Mouse (Mus musculus): ENCODE measurements around the gene Slc8a1. TPM values are rescaled to one million over a fixed set of nuclear protein-coding genes. Genes with fewer than 3 reads are reported as not detected.

Slc8a1 gene
- total and polyA plus RNA-seq, 3 experiments: not detected

GRCm38 (mm10) chr17:81497919-81498318 is 240.3 kb downstream of the Slc8a1 start:
- H3K36me3 ChIP-seq (replicated peaks in 1 of 2; ENCODE audit: control insufficient read depth in 1 of 2, insufficient read depth in 1 of 2, low read length in 1 of 2): no peaks in the 10 kb centered on the region
- H3K9me3 ChIP-seq (replicated peaks; ENCODE audit: low read length): peaks cover 44% of the 10 kb centered on the region
- H3K4me1 ChIP-seq (ENCODE audit: control insufficient read depth in 1 of 2, insufficient read depth in 2 of 2): no peaks in the 10 kb centered on the region
- H3K4me2 ChIP-seq (ENCODE audit: insufficient read depth, low read depth, poor library complexity, severe bottlenecking): no peak overlapping the region
- dilution Hi-C loops (cut with MboI; ENCODE audit: extremely low pct_ligation_motif_present, extremely low pct_unique_long_range_greater_than_20kb, low sequenced_read_pairs) (no loop called here), in situ Hi-C loops (cut with MboI; ENCODE audit: low pct_ligation_motif_present, low pct_unique_long_range_greater_than_20kb, low sequenced_read_pairs) (no loop called here)
- no peaks in the 10 kb centered on the region for H3K79me2 ChIP-seq (replicated peaks; ENCODE audit: control insufficient read depth, extremely low read depth, insufficient read depth, poor library complexity, severe bottlenecking)
- H3K4me3 ChIP-seq (replicated peaks in 1 of 3; ENCODE audit: low read depth in 2 of 3, low read length in 2 of 3, poor library complexity in 1 of 3): no peak overlapping the region
- H3K9ac ChIP-seq (ENCODE audit: insufficient read depth, low read depth): no peak overlapping the region
- no peak overlapping the region for H3K27ac ChIP-seq (ENCODE audit: insufficient read depth, low read depth)
- no peak for DNase-seq (ENCODE audit: extremely low read depth)
- no peaks in the 10 kb centered on the region for H3K27me3 ChIP-seq (replicated peaks)
- TF ChIP-seq IRF4 (IDR thresholded peaks at IDR 0.05; ENCODE audit: low read depth, low read length): no peak
- TF ChIP-seq BHLHE40 (IDR thresholded peaks at IDR 0.05; ENCODE audit: low read depth, low read length): no peak
- no peak for TF ChIP-seq ZNF384 (IDR thresholded peaks at IDR 0.05; ENCODE audit: low read depth, low read length)
- no peak for TF ChIP-seq SMC3 (IDR thresholded peaks at IDR 0.05; ENCODE audit: low read depth, low read length)
- no peak for TF ChIP-seq MAZ (IDR thresholded peaks at IDR 0.05; ENCODE audit: low read depth, low read length)
- TF ChIP-seq MXI1 (IDR thresholded peaks at IDR 0.05; ENCODE audit: low read depth, low read length): no peak
- TF ChIP-seq EP300 (IDR thresholded peaks at IDR 0.05; ENCODE audit: low read length): no peak
- no peak for TF ChIP-seq POLR2A (IDR thresholded peaks at IDR 0.05; ENCODE audit: low read depth, low read length)
- TF ChIP-seq ZMIZ1 (IDR thresholded peaks at IDR 0.05; ENCODE audit: low read depth, low read length): no peak
- TF ChIP-seq CHD1 (IDR thresholded peaks at IDR 0.05; ENCODE audit: low read depth, low read length): no peak

GRCm38 (mm10) chr17:81496616-81497015 is 241.6 kb downstream of the Slc8a1 start:
- Histone ChIP-seq H3K9ac (ENCODE audit: insufficient read depth, low read depth) (no peak overlapping the region), H3K4me1 (ENCODE audit: control insufficient read depth in 1 of 2, insufficient read depth in 2 of 2) (no peaks in the 10 kb centered on the region), H3K36me3 (replicated peaks in 1 of 2; ENCODE audit: control insufficient read depth in 1 of 2, insufficient read depth in 1 of 2, low read length in 1 of 2) (no peaks in the 10 kb centered on the region), H3K79me2 (replicated peaks; ENCODE audit: control insufficient read depth, extremely low read depth, insufficient read depth, poor library complexity, severe bottlenecking) (no peaks in the 10 kb centered on the region), H3K4me3 (replicated peaks in 1 of 3; ENCODE audit: low read depth in 2 of 3, low read length in 2 of 3, poor library complexity in 1 of 3) (no peak overlapping the region), H3K27ac (ENCODE audit: insufficient read depth, low read depth) (no peak overlapping the region), H3K27me3 (replicated peaks) (no peaks in the 10 kb centered on the region), H3K9me3 (replicated peaks; ENCODE audit: low read length) (peaks cover 47% of the 10 kb centered on the region), H3K4me2 (ENCODE audit: insufficient read depth, low read depth, poor library complexity, severe bottlenecking) (no peak overlapping the region)
- TF ChIP-seq ZC3H11A (IDR thresholded peaks at IDR 0.05; ENCODE audit: low read depth, low read length) (no peak), ZKSCAN1 (IDR thresholded peaks at IDR 0.05; ENCODE audit: borderline replicate concordance, low read depth, low read length) (no peak), NELFE (IDR thresholded peaks at IDR 0.05; ENCODE audit: low read depth, low read length) (no peak), TBP (conservative IDR thresholded peaks at IDR 0.05; ENCODE audit: low read depth, low read length) (no peak), ETS1 (conservative IDR thresholded peaks at IDR 0.05; ENCODE audit: low read depth, low read length) (no peak)
- dilution Hi-C loops (cut with MboI; ENCODE audit: extremely low pct_ligation_motif_present, extremely low pct_unique_long_range_greater_than_20kb, low sequenced_read_pairs) (no loop called here), in situ Hi-C loops (cut with MboI; ENCODE audit: low pct_ligation_motif_present, low pct_unique_long_range_greater_than_20kb, low sequenced_read_pairs) (no loop called here)
- no peak for DNase-seq (ENCODE audit: extremely low read depth)
